ENCODE assay signal across 15 mouse cellular contexts in the genomic region with DNA sequence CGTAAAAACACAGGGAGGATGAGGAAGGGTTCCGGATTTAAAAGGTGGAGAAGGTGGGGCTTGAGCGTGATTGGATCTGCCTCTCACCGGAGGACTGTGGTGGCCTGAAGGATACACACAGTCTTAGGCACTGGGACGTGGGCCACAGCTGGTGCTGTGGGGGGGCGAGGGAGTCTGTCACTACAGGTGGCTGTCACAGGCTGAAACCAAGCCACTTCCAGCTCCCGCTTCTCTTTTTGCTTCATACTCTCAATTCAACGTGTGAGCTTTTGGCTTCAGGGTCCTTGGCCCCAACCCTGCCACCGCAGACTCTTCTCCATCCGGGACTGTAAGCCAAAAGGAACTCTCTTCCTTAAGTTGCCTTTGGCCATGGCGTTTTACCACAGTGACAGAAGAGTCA.
"Had no signal": no experiment of that assay in that cellular context is flagged by ENCODE, and none has a peak within 500 bp of the region (broad histone marks: within the 10 kb centered on the region; RNA-seq: fewer than 3 reads in every experiment).

No protein-coding gene starts in this region.

- H3K9me3 ChIP-seq: embryonic facial prominence, embryonic 10.5 days; embryonic facial prominence, embryonic 12.5 days; embryonic facial prominence, embryonic 13.5 days; embryonic facial prominence, embryonic 15.5 days; forebrain, embryonic 10.5 days; forebrain, embryonic 12.5 days; forebrain, embryonic 13.5 days; forebrain, embryonic 15.5 days had no signal

- H3K4me3 ChIP-seq: embryonic facial prominence, embryonic 10.5 days; embryonic facial prominence, embryonic 12.5 days; embryonic facial prominence, embryonic 13.5 days; embryonic facial prominence, embryonic 15.5 days; erythroblast, embryonic 14.5 days; forebrain, embryonic 10.5 days; forebrain, embryonic 12.5 days; forebrain, embryonic 13.5 days; forebrain, embryonic 15.5 days; gastrocnemius, adult 2 months; heart, adult 2 months had no signal

- H3K9ac ChIP-seq: embryonic facial prominence, embryonic 12.5 days; embryonic facial prominence, embryonic 13.5 days; embryonic facial prominence, embryonic 15.5 days; forebrain, embryonic 12.5 days; forebrain, embryonic 13.5 days; forebrain, embryonic 15.5 days; forebrain, postnatal 0 days had no signal

- H3K4me2 ChIP-seq: embryonic facial prominence, embryonic 12.5 days; embryonic facial prominence, embryonic 13.5 days; embryonic facial prominence, embryonic 15.5 days; forebrain, embryonic 12.5 days; forebrain, embryonic 13.5 days; forebrain, embryonic 15.5 days had no signal

- H3K27me3 ChIP-seq: embryonic facial prominence, embryonic 12.5 days; embryonic facial prominence, embryonic 13.5 days; embryonic facial prominence, embryonic 15.5 days; forebrain, embryonic 12.5 days; forebrain, embryonic 13.5 days; forebrain, embryonic 15.5 days had no signal

- DNase-seq: embryo, embryonic 11 days; gastrocnemius, postnatal 36 days; heart, adult 2 months had no signal

- ATAC-seq: forebrain, embryonic 13.5 days; forebrain, embryonic 14.5 days had no signal

- H3K4me1 ChIP-seq: embryonic facial prominence, embryonic 12.5 days; forebrain, embryonic 10.5 days; forebrain, embryonic 12.5 days; forebrain, embryonic 13.5 days had no signal

- H3K27ac ChIP-seq: embryonic facial prominence, embryonic 10.5 days; embryonic facial prominence, embryonic 12.5 days; forebrain, embryonic 12.5 days; forebrain, embryonic 13.5 days; forebrain, embryonic 15.5 days; heart, adult 2 months had no signal
